Mouse (Mus musculus): Measurements from ENCODE around the gene Dtx3l. TPM values are rescaled to one million over a fixed set of nuclear protein-coding genes. Genes with fewer than 3 reads are reported as not detected.

Gene Dtx3l
- total RNA-seq, 2 experiments from 2014 or later: 9.4 to 12.4 TPM

DNA sequence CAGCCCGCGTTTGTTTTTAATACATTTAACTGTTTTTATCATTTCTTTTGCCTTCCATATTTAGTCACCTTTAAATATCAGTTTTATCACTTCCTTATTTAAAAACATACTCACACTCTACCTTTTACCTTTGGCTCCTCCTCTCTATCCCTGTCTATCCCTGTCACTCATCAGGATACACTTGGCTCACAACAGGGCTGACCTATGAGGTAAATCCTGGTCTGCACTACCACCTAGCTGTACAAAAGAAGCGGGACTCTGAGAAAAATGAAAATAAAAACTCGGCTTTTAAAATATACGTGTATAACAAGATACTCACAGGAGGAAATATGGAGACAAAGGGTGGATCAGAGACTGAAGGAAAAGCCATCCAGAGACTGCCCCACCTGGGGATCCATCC lies 50.0 kb downstream of the Dtx3l start:
- DNase-seq (ENCODE audit: low spot score in 2 of 2): no peak

DNA sequence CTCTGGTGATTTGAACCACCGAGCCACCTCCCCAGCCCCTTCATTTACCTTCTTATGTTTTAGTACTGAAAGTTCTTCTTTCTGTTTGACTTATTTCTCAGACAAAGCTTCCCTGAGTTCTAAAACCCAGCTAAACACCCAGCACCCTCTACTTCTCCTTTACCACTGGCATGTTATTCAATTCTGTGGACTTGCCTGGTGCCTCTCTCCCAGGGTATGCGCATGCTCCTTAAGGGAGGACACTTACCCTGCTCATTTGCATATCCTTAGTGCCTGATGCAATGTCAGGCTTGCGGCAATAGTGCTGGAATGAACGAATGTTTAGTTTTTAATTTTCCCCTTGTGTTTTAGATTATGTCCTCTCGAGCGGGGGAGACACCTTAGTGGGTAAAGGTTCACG lies 50.8 kb downstream of the Dtx3l start:
- no peak for DNase-seq (ENCODE audit: low spot score in 2 of 2)

Other genes with a start within 250 kb of the Dtx3l start
- gene Dirc2, start 169.8 kb downstream of the Dtx3l start, total RNA-seq (2021): 10 to 100 TPM; 30.6 to 33.0 TPM
- 1 to 10 TPM; 5.4 to 5.6 TPM for gene Hspbap1, start 168.8 kb downstream of the Dtx3l start, total RNA-seq (2021)
- 10 to 100 TPM; 10.8 to 11.1 TPM for gene Parp14, start 67.6 kb downstream of the Dtx3l start, total RNA-seq (2021)
- gene Parp9, start 681 bp downstream of the Dtx3l start, total RNA-seq (2021): 10 to 100 TPM; 17.7 to 18.4 TPM
- gene Kpna1, start 39.6 kb upstream of the Dtx3l start, total RNA-seq (2021): 10 to 100 TPM; 49.9 to 58.6 TPM
- 1 to 10 TPM; 7.4 to 9.3 TPM for gene Wdr5b, start 102.0 kb upstream of the Dtx3l start, total RNA-seq (2021)
- 100 to 1,000 TPM; 142 to 143 TPM for gene Fam162a, start 132.4 kb upstream of the Dtx3l start, total RNA-seq (2021)
- 10 to 100 TPM; 67.8 to 69.9 TPM for gene Ccdc58, start 132.5 kb upstream of the Dtx3l start, total RNA-seq (2021)
- gene Csta1, start 192.1 kb upstream of the Dtx3l start, total RNA-seq (2021): not detected
- 10 to 100 TPM; 14.2 to 44.8 TPM for gene Stfa2l1, start 217.7 kb upstream of the Dtx3l start, total RNA-seq (2021)
- 10 to 100 TPM; 18.3 to 52.8 TPM for gene Gm5483, start 245.1 kb upstream of the Dtx3l start, total RNA-seq (2021)

All from adrenal gland, postnatal 4 days (tissue).